Mouse (Mus musculus) layer of hippocampus, postnatal 14 days (tissue): ENCODE measurements around the gene Maip1. TPM values are rescaled to one million over a fixed set of nuclear protein-coding genes. Genes with fewer than 3 reads are reported as not detected.

ENCODE experiments used
- DNase-seq, 2 experiments: peaks; one replicate each; pipeline ENCODE4 v3.0.0; 2021 to 2022; ENCODE audit warnings: low spot score in 2 of 2, mixed read lengths in 1 of 2
- total RNA-seq, 2 experiments: library from RNA; stranded (reverse); gene quantifications; 2 replicates each; pipeline ENCODE4 v1.2.3; 2021

The Maip1 gene
- total RNA-seq, 2 experiments from 2014 or later = 10.0 to 10.9 TPM

GRCm38 (mm10) chr1:57423696-57424095, 17.6 kb downstream of the Maip1 start:
- peak in 1 of 2 experiments; percentile 63 for DNase-seq

GRCm38 (mm10) chr1:57428368-57429308, 22.5 kb downstream of the Maip1 start:
- DNase-seq = peak; percentile 94 to 95

- no peak for DNase-seq
These were observed 23.8 kb downstream of the Maip1 start for GRCm38 (mm10) chr1:57429786-57430483.

- no peak for DNase-seq
These were observed 27.0 kb downstream of the Maip1 start for GRCm38 (mm10) chr1:57433141-57433540.

- DNase-seq = no peak
These were observed 30.3 kb downstream of the Maip1 start for GRCm38 (mm10) chr1:57436408-57436807.

GRCm38 (mm10) chr1:57436954-57437353, 30.8 kb downstream of the Maip1 start:
- peak; percentile 15 to 16 for DNase-seq

- DNase-seq = no peak
These were observed 32.9 kb downstream of the Maip1 start for GRCm38 (mm10) chr1:57439026-57439425.

- no peak for DNase-seq
These were observed 34.6 kb downstream of the Maip1 start for GRCm38 (mm10) chr1:57440771-57441170.

GRCm38 (mm10) chr1:57445679-57446078, 39.6 kb downstream of the Maip1 start:
- DNase-seq = no peak

GRCm38 (mm10) chr1:57450241-57450640, 44.1 kb downstream of the Maip1 start:
- no peak for DNase-seq

GRCm38 (mm10) chr1:57460305-57460940, 54.3 kb downstream of the Maip1 start:
- no peak for DNase-seq

Other genes starting within 250 kb of the Maip1 start
- 10 to 100 TPM; 17.8 to 18.6 TPM for gene 1700066M21Rik, start 28.7 kb upstream of the Maip1 start, total RNA-seq
- 10 to 100 TPM; 17.3 to 19.3 TPM for gene Tyw5, start 773 bp downstream of the Maip1 start, total RNA-seq